Mouse (Mus musculus): ENCODE results near the gene Tceal5. TPM values are rescaled to one million over a fixed set of nuclear protein-coding genes. Genes with fewer than 3 reads are reported as not detected.

Tceal5 gene
- total RNA-seq, 2 experiments from 2014 or later = 110 to 134 TPM

GRCm38 (mm10) chrX:136172786-136173185, 30.9 kb downstream of the Tceal5 start:
- DNase-seq (ENCODE audit: low spot score in 2 of 2) = peak in 1 of 2 experiments; percentile 3

GRCm38 (mm10) chrX:136172118-136172551, 31.5 kb downstream of the Tceal5 start, which contains the start of gene Tceal8:
Gene Tceal8, minus strand, starts transcription at chrX:136172342.
- peak; percentile 58 to 86 for DNase-seq (ENCODE audit: low spot score in 2 of 2)

GRCm38 (mm10) chrX:136171189-136172117, 32.2 kb downstream of the Tceal5 start:
- peak; percentile 56 to 61 for DNase-seq (ENCODE audit: low spot score in 2 of 2)

GRCm38 (mm10) chrX:136170625-136171024, 33.1 kb downstream of the Tceal5 start:
- no peak for DNase-seq (ENCODE audit: low spot score in 2 of 2)

Small RNAs within 50 kb of the gene (microRNA-seq; reads per million reads assigned to microRNA genes)
- 0 reads per million in 2 experiments for gene Mir6383

Other genes with a start within 250 kb of the Tceal5 start
- gene Arxes2, start 210.1 kb downstream of the Tceal5 start, total RNA-seq (2021) = 10 to 100 TPM; 87.7 to 97.8 TPM
- gene Arxes1, start 170.5 kb downstream of the Tceal5 start, total RNA-seq (2021) = 10 to 100 TPM; 65.0 to 75.1 TPM
- gene Bex2, start 135.6 kb downstream of the Tceal5 start, total RNA-seq (2021) = 100 to 1,000 TPM; 343 to 376 TPM
- gene Nxf3, start 118.6 kb downstream of the Tceal5 start, total RNA-seq (2021) = not detected
- 10 to 100 TPM; 22.3 to 24.0 TPM for gene Bex4, start 64.9 kb downstream of the Tceal5 start, total RNA-seq (2021)
- 10 to 100 TPM; 39.5 to 42.2 TPM for gene Tceal8, start 31.5 kb downstream of the Tceal5 start, total RNA-seq (2021)
- 1 to 10 TPM in 1 of 2 experiments, under 1 TPM in 1; 0.95 to 1.7 TPM for gene Tceal7, start 10.9 kb upstream of the Tceal5 start, total RNA-seq (2021)
- gene Bex1, start 11.6 kb upstream of the Tceal5 start, total RNA-seq (2021) = 10 to 100 TPM; 75.5 to 80.4 TPM
- gene Tceal9, start 41.2 kb upstream of the Tceal5 start, total RNA-seq (2021) = 10 to 100 TPM; 79.9 to 86.3 TPM
- gene Bex3, start 66.4 kb upstream of the Tceal5 start, total RNA-seq (2021) = 100 to 1,000 TPM; 355 to 394 TPM